Mouse (Mus musculus): ENCODE measurements around the gene Wars. TPM values are rescaled to one million over a fixed set of nuclear protein-coding genes. Genes with fewer than 3 reads are reported as not detected.

Wars gene
- polyA plus RNA-seq, 1 experiment: 65.7 TPM

GRCm38 (mm10) chr12:108881192-108881591, 12.8 kb downstream of the Wars start:
- Histone ChIP-seq H3K4me1 (ENCODE audit: control insufficient read depth, insufficient read depth, insufficient read length, low read length) (peaks cover 14% of the 10 kb centered on the region; the same call in 1 of the 2 replicates), H3K27me3 (ENCODE audit: control insufficient read depth, insufficient read depth, low read length) (no peaks in the 10 kb centered on the region), H3K4me3 (ENCODE audit: low read depth, low read length) (no peak overlapping the region), H3K27ac (ENCODE audit: insufficient read depth, low read depth, low read length) (peak overlapping the region; percentile 50), H3K36me3 (ENCODE audit: control insufficient read depth, insufficient read depth, low read length) (peaks cover 43% of the 10 kb centered on the region)
- WGBS: 25% methylated on average over 3 of the region's 3 CpGs
- TF ChIP-seq CTCF (IDR thresholded peaks at IDR 0.05; ENCODE audit: extremely low read depth, insufficient read length, insufficient replicate concordance, low read depth, low read length): no peak
- TF ChIP-seq POLR2A (IDR thresholded peaks at IDR 0.05; ENCODE audit: low read depth, low read length): no peak

- 32% methylated on average over 5 of the region's 5 CpGs for WGBS
- TF ChIP-seq POLR2A (IDR thresholded peaks at IDR 0.05; ENCODE audit: low read depth, low read length): no peak
- TF ChIP-seq CTCF (IDR thresholded peaks at IDR 0.05; ENCODE audit: extremely low read depth, insufficient read length, insufficient replicate concordance, low read depth, low read length): no peak
- Histone ChIP-seq H3K4me1 (ENCODE audit: control insufficient read depth, insufficient read depth, insufficient read length, low read length) (peaks cover 11% of the 10 kb centered on the region; the same call in 1 of the 2 replicates), H3K36me3 (ENCODE audit: control insufficient read depth, insufficient read depth, low read length) (peaks cover 41% of the 10 kb centered on the region), H3K4me3 (ENCODE audit: low read depth, low read length) (no peak overlapping the region), H3K27me3 (ENCODE audit: control insufficient read depth, insufficient read depth, low read length) (no peaks in the 10 kb centered on the region), H3K27ac (ENCODE audit: insufficient read depth, low read depth, low read length) (peak overlapping the region; percentile 82)
Measured at GRCm38 (mm10) chr12:108880606-108881005, 13.4 kb downstream of the Wars start.

GRCm38 (mm10) chr12:108879138-108879537, 14.8 kb downstream of the Wars start:
- H3K4me1 ChIP-seq (ENCODE audit: control insufficient read depth, insufficient read depth, insufficient read length, low read length): peaks cover 11% of the 10 kb centered on the region; the same call in 1 of the 2 replicates
- 92% methylated on average over 4 of the region's 4 CpGs for WGBS
- no peak for TF ChIP-seq CTCF (IDR thresholded peaks at IDR 0.05; ENCODE audit: extremely low read depth, insufficient read length, insufficient replicate concordance, low read depth, low read length)
- no peak for TF ChIP-seq POLR2A (IDR thresholded peaks at IDR 0.05; ENCODE audit: low read depth, low read length)
- H3K4me3 ChIP-seq (ENCODE audit: low read depth, low read length): no peak overlapping the region
- H3K36me3 ChIP-seq (ENCODE audit: control insufficient read depth, insufficient read depth, low read length): peaks cover 46% of the 10 kb centered on the region
- H3K27ac ChIP-seq (ENCODE audit: insufficient read depth, low read depth, low read length): no peak overlapping the region
- no peaks in the 10 kb centered on the region for H3K27me3 ChIP-seq (ENCODE audit: control insufficient read depth, insufficient read depth, low read length)

GRCm38 (mm10) chr12:108873122-108873521, 20.9 kb downstream of the Wars start:
- Histone ChIP-seq H3K27ac (ENCODE audit: insufficient read depth, low read depth, low read length) (no peak overlapping the region), H3K27me3 (ENCODE audit: control insufficient read depth, insufficient read depth, low read length) (no peaks in the 10 kb centered on the region), H3K36me3 (ENCODE audit: control insufficient read depth, insufficient read depth, low read length) (peaks cover 67% of the 10 kb centered on the region), H3K4me1 (ENCODE audit: control insufficient read depth, insufficient read depth, insufficient read length, low read length) (no peaks in the 10 kb centered on the region), H3K4me3 (ENCODE audit: low read depth, low read length) (no peak overlapping the region)
- WGBS: 71% methylated on average over 5 of the region's 5 CpGs
- TF ChIP-seq POLR2A (IDR thresholded peaks at IDR 0.05; ENCODE audit: low read depth, low read length) (no peak), CTCF (IDR thresholded peaks at IDR 0.05; ENCODE audit: extremely low read depth, insufficient read length, insufficient replicate concordance, low read depth, low read length) (no peak)

GRCm38 (mm10) chr12:108869575-108869974, 24.4 kb downstream of the Wars start:
- 86% methylated on average over 2 of the region's 2 CpGs for WGBS
- Histone ChIP-seq H3K27ac (ENCODE audit: insufficient read depth, low read depth, low read length) (no peak overlapping the region), H3K27me3 (ENCODE audit: control insufficient read depth, insufficient read depth, low read length) (no peaks in the 10 kb centered on the region), H3K4me3 (ENCODE audit: low read depth, low read length) (no peak overlapping the region), H3K36me3 (ENCODE audit: control insufficient read depth, insufficient read depth, low read length) (peaks cover 67% of the 10 kb centered on the region), H3K4me1 (ENCODE audit: control insufficient read depth, insufficient read depth, insufficient read length, low read length) (no peaks in the 10 kb centered on the region)
- TF ChIP-seq CTCF (IDR thresholded peaks at IDR 0.05; ENCODE audit: extremely low read depth, insufficient read length, insufficient replicate concordance, low read depth, low read length): peak; percentile 31; the same call in 1 of the 2 replicates
- TF ChIP-seq POLR2A (IDR thresholded peaks at IDR 0.05; ENCODE audit: low read depth, low read length): no peak

- 53% methylated on average over 6 of the region's 6 CpGs for WGBS
- TF ChIP-seq CTCF (IDR thresholded peaks at IDR 0.05; ENCODE audit: extremely low read depth, insufficient read length, insufficient replicate concordance, low read depth, low read length): no peak
- no peak for TF ChIP-seq POLR2A (IDR thresholded peaks at IDR 0.05; ENCODE audit: low read depth, low read length)
- H3K4me1 ChIP-seq (ENCODE audit: control insufficient read depth, insufficient read depth, insufficient read length, low read length): no peaks in the 10 kb centered on the region
- H3K27ac ChIP-seq (ENCODE audit: insufficient read depth, low read depth, low read length): peak overlapping the region; percentile 76
- H3K27me3 ChIP-seq (ENCODE audit: control insufficient read depth, insufficient read depth, low read length): no peaks in the 10 kb centered on the region
- H3K4me3 ChIP-seq (ENCODE audit: low read depth, low read length): no peak overlapping the region
- peaks cover 63% of the 10 kb centered on the region for H3K36me3 ChIP-seq (ENCODE audit: control insufficient read depth, insufficient read depth, low read length)
Measured at GRCm38 (mm10) chr12:108865007-108865494, 28.9 kb downstream of the Wars start.

GRCm38 (mm10) chr12:108858486-108858885, 35.5 kb downstream of the Wars start:
- no peaks in the 10 kb centered on the region for H3K27me3 ChIP-seq (ENCODE audit: control insufficient read depth, insufficient read depth, low read length)
- H3K27ac ChIP-seq (ENCODE audit: insufficient read depth, low read depth, low read length): no peak overlapping the region
- H3K4me3 ChIP-seq (ENCODE audit: low read depth, low read length): no peak overlapping the region
- no peak for TF ChIP-seq CTCF (IDR thresholded peaks at IDR 0.05; ENCODE audit: extremely low read depth, insufficient read length, insufficient replicate concordance, low read depth, low read length)
- TF ChIP-seq POLR2A (IDR thresholded peaks at IDR 0.05; ENCODE audit: low read depth, low read length): no peak
- H3K36me3 ChIP-seq (ENCODE audit: control insufficient read depth, insufficient read depth, low read length): peaks cover 22% of the 10 kb centered on the region
- 86% methylated on average over 5 of the region's 5 CpGs for WGBS
- peaks cover 4% of the 10 kb centered on the region for H3K4me1 ChIP-seq (ENCODE audit: control insufficient read depth, insufficient read depth, insufficient read length, low read length)

Data from small intestine, adult 2 months (tissue).